Mouse (Mus musculus) embryonic facial prominence, embryonic 15.5 days (tissue): Measurements from ENCODE around the gene Fars2. TPM values are rescaled to one million over a fixed set of nuclear protein-coding genes. Genes with fewer than 3 reads are reported as not detected.

Experiments used
- ATAC-seq: fragments of 200-750 bp; cut with Nextera tagmentation; 2 replicates; pipeline ENCODE4 v1.8.0; 2017; ENCODE audit warnings: low read depth, moderate TSS enrichment; ENCODE audit not compliant: insufficient number of reproducible peaks, low FRiP score, low TSS enrichment
- H3K27ac ChIP-seq: fragments of 300-500 bp; sonication (generic); replicated peaks from 2 replicates; pipeline ENCODE4 v1.5.1; 2015; ENCODE audit warnings: mild to moderate bottlenecking, inconsistent platforms
- H3K27me3 ChIP-seq: fragments of 300-500 bp; sonication (generic); 2 replicates; pipeline ENCODE4 v1.6.1; 2015; ENCODE audit warnings: inconsistent platforms
- H3K36me3 ChIP-seq: fragments of 300-500 bp; sonication (generic); 2 replicates; pipeline ENCODE4 v1.6.1; 2015; ENCODE audit warnings: mild to moderate bottlenecking, inconsistent platforms
- H3K4me1 ChIP-seq: fragments of 300-500 bp; sonication (generic); 2 replicates; pipeline ENCODE4 v1.6.1; 2015; ENCODE audit warnings: inconsistent platforms
- H3K4me2 ChIP-seq: fragments of 300-500 bp; sonication (generic); replicated peaks from 2 replicates; pipeline ENCODE4 v1.6.1; 2015; ENCODE audit warnings: mild to moderate bottlenecking, inconsistent platforms
- H3K4me3 ChIP-seq: fragments of 300-500 bp; sonication (generic); replicated peaks from 2 replicates; pipeline ENCODE4 v1.5.1; 2015; ENCODE audit warnings: mild to moderate bottlenecking, inconsistent platforms
- H3K9ac ChIP-seq: fragments of 300-500 bp; sonication (generic); 2 replicates; pipeline ENCODE4 v1.6.1; 2015; ENCODE audit warnings: inconsistent platforms
- H3K9me3 ChIP-seq: fragments of 300-500 bp; sonication (generic); replicated peaks from 2 replicates; pipeline ENCODE4 v1.6.1; 2016; ENCODE audit warnings: inconsistent platforms
- WGBS: fragments of 180-500 bp; shearing (Covaris S2); methylation state at CpG from one replicate; pipeline ENCODE4 v1.1.7; 2015; 5-methylcytosine and 5-hydroxymethylcytosine counted together
- polyA plus RNA-seq: library from polyadenylated mRNA; unstranded; fragments of >200 nt; fragmentation: Nextera tagmentation; extraction: Ambion mirVana; gene quantifications from 2 replicates; pipeline ENCODE4 v1.2.1, GENCODE M21; 2015

The Fars2 gene
- polyA plus RNA-seq, 1 experiment from 2014 or later = 34.1 TPM

DNA sequence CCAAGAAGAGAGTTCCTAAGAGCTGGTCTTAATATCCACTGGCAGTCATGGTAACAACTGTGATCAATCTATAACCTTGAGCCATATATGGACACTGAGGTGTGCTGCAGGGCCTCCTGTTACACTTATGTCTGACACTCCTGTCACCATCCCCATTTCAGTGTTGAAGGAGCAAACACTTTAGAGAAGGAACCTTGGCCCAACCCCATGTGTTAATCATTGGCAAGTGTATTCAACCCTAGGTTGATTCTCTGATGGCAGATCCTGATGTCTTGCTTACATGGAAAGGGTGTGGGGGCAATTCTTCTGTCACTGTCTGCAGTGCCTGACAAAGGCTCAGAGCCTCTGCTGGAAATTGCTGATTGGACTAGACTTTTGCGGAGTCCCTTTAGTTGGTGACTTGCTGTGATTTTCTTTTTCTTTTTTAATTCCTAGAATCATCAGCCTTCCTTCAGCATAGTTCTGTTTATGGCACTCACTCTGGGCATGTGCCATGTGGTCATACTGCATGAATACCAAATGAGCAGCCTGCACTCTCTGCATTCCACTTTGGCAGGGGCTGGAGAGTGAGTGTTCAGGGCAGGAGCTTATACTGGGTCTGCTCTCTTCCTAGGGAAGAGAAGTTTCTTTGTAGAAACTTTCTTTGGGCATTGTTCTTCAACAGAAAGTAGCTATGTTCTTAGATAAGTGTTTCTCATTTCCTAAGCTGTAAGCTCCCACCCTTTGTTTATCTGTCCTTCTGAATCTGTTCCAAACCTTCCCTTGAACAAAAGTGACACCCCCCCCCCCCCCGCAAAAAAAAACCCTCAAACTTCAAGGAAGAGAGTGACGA lies 181.0 kb downstream of the Fars2 start:
- no peaks in the 10 kb centered on the region for H3K27me3 ChIP-seq
- H3K9ac ChIP-seq = no peak overlapping the region
- 74% methylated on average over 3 of the region's 3 CpGs for WGBS
- H3K9me3 ChIP-seq = no peaks in the 10 kb centered on the region
- no peak for ATAC-seq
- H3K4me1 ChIP-seq = peaks cover 25% of the 10 kb centered on the region
- no peak overlapping the region for H3K4me2 ChIP-seq
- no peak overlapping the region for H3K4me3 ChIP-seq
- no peak overlapping the region for H3K27ac ChIP-seq
- H3K36me3 ChIP-seq = no peaks in the 10 kb centered on the region

GRCm38 (mm10) chr13:36298782-36299031 lies 181.5 kb downstream of the Fars2 start:
- no peak overlapping the region for H3K9ac ChIP-seq
- no peaks in the 10 kb centered on the region for H3K27me3 ChIP-seq
- no peak for ATAC-seq
- no peak overlapping the region for H3K4me2 ChIP-seq
- H3K4me1 ChIP-seq = peaks cover 25% of the 10 kb centered on the region
- no peak overlapping the region for H3K27ac ChIP-seq
- H3K4me3 ChIP-seq = no peak overlapping the region
- no peaks in the 10 kb centered on the region for H3K36me3 ChIP-seq
- H3K9me3 ChIP-seq = no peaks in the 10 kb centered on the region

DNA sequence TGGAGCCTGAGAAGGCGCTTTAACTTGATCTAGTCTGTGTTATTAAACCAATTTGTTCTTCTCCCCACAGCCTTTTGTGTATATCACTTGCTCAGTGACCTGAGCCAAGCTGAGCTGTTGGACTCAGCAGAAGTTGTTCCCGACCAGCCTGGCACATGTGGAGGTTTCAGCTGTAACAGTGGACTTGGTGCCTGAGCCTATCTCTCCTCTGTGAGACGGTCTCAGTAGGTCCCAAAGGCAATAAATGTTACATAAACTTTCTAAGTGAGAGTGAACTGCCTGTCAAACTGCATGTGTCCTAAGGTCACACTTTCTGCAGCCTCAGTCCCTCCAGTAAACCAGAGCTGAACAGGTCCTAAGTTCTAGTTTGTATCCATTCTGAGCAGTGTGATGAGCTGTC lies 185.6 kb downstream of the Fars2 start:
- no peaks in the 10 kb centered on the region for H3K9me3 ChIP-seq
- no peaks in the 10 kb centered on the region for H3K27me3 ChIP-seq
- peaks cover 8% of the 10 kb centered on the region for H3K4me1 ChIP-seq
- no peak overlapping the region for H3K9ac ChIP-seq
- no peak overlapping the region for H3K4me3 ChIP-seq
- no peak overlapping the region for H3K4me2 ChIP-seq
- no peak for ATAC-seq
- no peaks in the 10 kb centered on the region for H3K36me3 ChIP-seq
- no peak overlapping the region for H3K27ac ChIP-seq
- WGBS = 72% methylated on average over 3 of the region's 3 CpGs

DNA sequence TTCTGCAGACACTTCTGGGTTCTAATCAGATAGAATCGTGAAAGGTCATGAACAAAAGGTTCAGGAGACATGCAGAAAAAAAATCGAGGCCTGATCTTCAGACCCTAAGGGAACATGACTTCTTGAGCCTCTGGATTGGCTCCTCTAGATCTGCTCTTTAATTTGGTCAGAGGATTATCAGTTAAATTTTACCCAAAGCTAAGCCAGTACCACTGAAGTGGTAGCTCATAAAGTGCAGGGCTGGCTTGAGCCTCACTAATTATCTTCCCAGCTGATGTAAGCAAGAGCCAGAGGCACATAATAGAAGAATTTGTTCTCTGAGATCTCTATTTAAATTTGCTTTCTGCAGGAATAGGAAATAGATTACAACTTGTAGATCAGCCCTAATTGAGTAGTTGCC lies 188.1 kb downstream of the Fars2 start:
- Histone ChIP-seq H3K27me3 (no peaks in the 10 kb centered on the region), H3K4me1 (no peaks in the 10 kb centered on the region), H3K4me3 (no peak overlapping the region), H3K36me3 (no peaks in the 10 kb centered on the region), H3K9me3 (no peaks in the 10 kb centered on the region), H3K27ac (no peak overlapping the region), H3K9ac (no peak overlapping the region), H3K4me2 (no peak overlapping the region)
- 61% methylated on average over 2 of the region's 2 CpGs for WGBS
- no peak for ATAC-seq

DNA sequence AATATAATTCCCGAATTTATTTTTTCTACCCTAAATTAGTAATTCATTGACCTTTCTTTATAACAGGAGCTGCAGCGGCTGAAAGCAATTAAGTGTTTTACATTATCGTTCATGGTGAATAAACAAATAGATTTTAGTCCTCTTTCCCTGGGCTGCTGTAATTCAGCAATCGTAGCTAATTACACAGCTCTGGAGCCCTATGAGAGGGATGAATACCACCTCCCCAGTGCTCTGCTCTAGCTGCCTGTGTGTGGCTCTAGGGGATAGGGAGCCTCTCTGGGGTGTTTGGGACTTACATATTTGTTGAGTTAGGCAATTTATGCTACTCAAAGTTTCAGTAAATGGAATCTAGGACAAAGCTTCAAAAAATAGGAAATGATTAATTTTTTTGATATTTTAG lies 190.2 kb downstream of the Fars2 start:
- Histone ChIP-seq H3K27ac (no peak overlapping the region), H3K4me1 (no peaks in the 10 kb centered on the region), H3K27me3 (no peaks in the 10 kb centered on the region), H3K9me3 (no peaks in the 10 kb centered on the region), H3K36me3 (no peaks in the 10 kb centered on the region), H3K4me3 (no peak overlapping the region), H3K9ac (no peak overlapping the region), H3K4me2 (no peak overlapping the region)
- WGBS = 54% methylated on average over 4 of the region's 4 CpGs
- no peak for ATAC-seq

DNA sequence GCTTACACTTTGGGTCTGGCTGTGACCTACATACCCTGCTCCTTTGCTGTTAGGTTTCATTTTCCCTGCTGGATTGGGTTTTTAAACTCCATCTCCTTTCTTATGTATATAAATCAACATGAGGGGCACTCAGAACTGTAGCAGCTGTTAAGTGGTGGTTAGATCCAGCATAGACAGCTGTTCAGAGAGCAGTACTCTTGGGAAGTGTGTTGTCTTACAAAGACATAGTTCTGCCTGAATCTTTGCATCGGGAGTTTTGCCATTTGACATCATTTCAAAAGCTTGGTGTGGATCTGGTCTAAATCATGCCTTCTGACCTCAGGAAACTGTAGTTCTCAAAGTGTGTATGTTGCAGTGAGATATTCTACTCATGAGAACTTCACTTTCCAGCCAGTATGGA lies 191.9 kb downstream of the Fars2 start:
- no peaks in the 10 kb centered on the region for H3K27me3 ChIP-seq
- no peak overlapping the region for H3K4me2 ChIP-seq
- H3K9ac ChIP-seq = no peak overlapping the region
- H3K27ac ChIP-seq = no peak overlapping the region
- H3K4me3 ChIP-seq = no peak overlapping the region
- ATAC-seq = no peak
- H3K36me3 ChIP-seq = no peaks in the 10 kb centered on the region
- 69% methylated on average over 1 of the region's 1 CpGs for WGBS
- no peaks in the 10 kb centered on the region for H3K9me3 ChIP-seq
- H3K4me1 ChIP-seq = no peaks in the 10 kb centered on the region

GRCm38 (mm10) chr13:36314218-36314617 lies 197.0 kb downstream of the Fars2 start:
- H3K4me1 ChIP-seq = no peaks in the 10 kb centered on the region
- 69% methylated on average over 8 of the region's 8 CpGs for WGBS
- no peak overlapping the region for H3K9ac ChIP-seq
- H3K27ac ChIP-seq = no peak overlapping the region
- H3K36me3 ChIP-seq = no peaks in the 10 kb centered on the region
- H3K9me3 ChIP-seq = no peaks in the 10 kb centered on the region
- no peak for ATAC-seq
- H3K4me3 ChIP-seq = no peak overlapping the region
- H3K4me2 ChIP-seq = no peak overlapping the region
- no peaks in the 10 kb centered on the region for H3K27me3 ChIP-seq

DNA sequence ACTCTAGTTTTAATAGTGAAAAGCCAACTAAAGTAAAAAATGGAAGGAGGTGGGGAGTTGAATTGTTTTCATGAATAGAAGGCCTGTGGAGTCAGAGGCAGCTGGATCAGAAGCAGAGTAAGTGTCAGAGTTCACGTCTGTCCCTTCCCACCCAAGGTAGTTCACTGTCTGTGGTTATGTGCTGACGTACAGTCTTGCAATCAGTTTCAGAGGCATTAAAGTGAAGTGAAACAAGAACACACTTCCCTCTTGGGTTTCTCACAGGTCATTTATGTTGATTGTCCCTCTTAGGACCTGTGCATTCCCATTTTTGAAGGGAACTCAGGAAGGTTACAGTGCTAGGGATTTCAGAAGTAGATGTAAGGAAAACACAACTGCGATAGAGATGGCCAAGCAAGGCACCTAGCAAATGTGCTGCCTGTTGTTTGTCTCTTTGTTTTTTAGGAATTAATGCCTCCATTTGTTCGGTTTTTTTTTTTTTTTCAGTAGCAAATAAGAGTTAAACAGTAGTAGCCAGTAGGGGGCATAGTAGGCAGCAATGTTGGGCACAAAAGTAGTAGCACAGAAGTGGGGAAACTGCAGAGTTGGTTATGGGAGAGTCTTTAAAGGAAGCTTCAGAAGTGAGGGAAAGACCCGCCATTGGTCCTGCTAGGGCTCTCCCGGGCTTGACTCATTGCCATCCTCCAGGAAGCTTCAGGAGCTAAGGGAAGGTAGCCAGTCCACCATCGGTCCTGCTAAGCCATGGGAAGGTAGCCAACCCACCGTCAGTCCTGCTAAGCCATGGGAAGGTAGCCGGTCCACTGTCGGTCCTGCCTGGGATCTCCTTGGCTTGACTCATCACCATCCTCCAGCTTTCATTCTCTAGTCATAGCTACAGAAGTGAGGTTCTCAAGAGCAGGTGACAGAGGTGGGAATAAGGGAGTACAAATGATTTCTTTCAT lies 197.9 kb downstream of the Fars2 start:
- Histone ChIP-seq H3K9me3 (no peaks in the 10 kb centered on the region), H3K27me3 (no peaks in the 10 kb centered on the region), H3K4me1 (no peaks in the 10 kb centered on the region), H3K4me2 (no peak overlapping the region), H3K36me3 (no peaks in the 10 kb centered on the region), H3K4me3 (no peak overlapping the region), H3K9ac (no peak overlapping the region), H3K27ac (no peak overlapping the region)
- WGBS = 90% methylated on average over 10 of the region's 10 CpGs
- no peak for ATAC-seq

DNA sequence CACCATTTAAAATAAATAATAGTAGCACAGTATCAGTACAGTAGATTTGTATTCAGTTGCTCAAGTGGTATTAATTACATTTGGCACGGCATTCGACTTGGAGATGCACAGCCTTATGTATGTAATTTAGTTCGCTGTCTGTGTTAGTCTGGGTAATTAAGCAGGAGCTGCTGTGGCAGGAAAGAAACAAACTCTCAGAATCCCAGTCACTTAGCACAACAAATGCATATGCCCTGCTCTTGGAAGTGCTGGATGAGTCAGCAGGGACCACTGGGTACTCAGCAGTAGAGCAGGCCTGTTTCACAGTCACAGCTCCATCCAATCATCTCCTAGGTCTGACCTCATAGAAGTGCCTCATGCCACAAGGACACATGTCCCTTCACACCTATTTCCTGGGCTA lies 200.6 kb downstream of the Fars2 start:
- no peak overlapping the region for H3K4me2 ChIP-seq
- H3K9ac ChIP-seq = no peak overlapping the region
- H3K4me3 ChIP-seq = no peak overlapping the region
- no peaks in the 10 kb centered on the region for H3K27me3 ChIP-seq
- no peaks in the 10 kb centered on the region for H3K9me3 ChIP-seq
- WGBS = 47% methylated on average over 3 of the region's 3 CpGs
- no peak; the same call in 1 of the 2 replicates for ATAC-seq
- H3K4me1 ChIP-seq = no peaks in the 10 kb centered on the region
- no peaks in the 10 kb centered on the region for H3K36me3 ChIP-seq
- H3K27ac ChIP-seq = no peak overlapping the region

GRCm38 (mm10) chr13:36324624-36325023 lies 207.4 kb downstream of the Fars2 start:
- H3K27ac ChIP-seq = no peak overlapping the region
- H3K36me3 ChIP-seq = no peaks in the 10 kb centered on the region
- no peaks in the 10 kb centered on the region for H3K4me1 ChIP-seq
- H3K4me2 ChIP-seq = no peak overlapping the region
- 88% methylated on average over 2 of the region's 2 CpGs for WGBS
- no peaks in the 10 kb centered on the region for H3K27me3 ChIP-seq
- ATAC-seq = no peak
- no peaks in the 10 kb centered on the region for H3K9me3 ChIP-seq
- H3K9ac ChIP-seq = no peak overlapping the region
- no peak overlapping the region for H3K4me3 ChIP-seq

- no peak for ATAC-seq
- no peak overlapping the region for H3K27ac ChIP-seq
- WGBS = 32% methylated on average over 3 of the region's 3 CpGs
Observed at GRCm38 (mm10) chr13:36326539-36326938, 209.3 kb downstream of the Fars2 start.

More at GRCm38 (mm10) chr13:36326539-36326938, 209.3 kb downstream of the Fars2 start:
- no peaks in the 10 kb centered on the region for H3K9me3 ChIP-seq
- H3K4me2 ChIP-seq = no peak overlapping the region
- no peaks in the 10 kb centered on the region for H3K4me1 ChIP-seq
- no peak overlapping the region for H3K9ac ChIP-seq
- no peaks in the 10 kb centered on the region for H3K36me3 ChIP-seq
- no peak overlapping the region for H3K4me3 ChIP-seq
- H3K27me3 ChIP-seq = no peaks in the 10 kb centered on the region
